Mouse (Mus musculus) ES-Bruce4 (cell line): ENCODE measurements around the gene Lrrn4cl.
A peak's percentile ranks its signal among the peaks of the same experiment; 100 is the strongest.

Source experiments
- CTCF ChIP-seq: IDR thresholded peaks from one replicate; pipeline ENCODE4 v1.8.1; 2011; ENCODE audit warnings: low read depth, low read length
- POLR2A ChIP-seq: IDR thresholded peaks from one replicate; pipeline ENCODE4 v1.8.1; 2011; ENCODE audit warnings: low read length; ENCODE audit not compliant: insufficient read depth

GRCm38 (mm10) chr19:8818801-8819595 is 31.6 kb upstream of the Lrrn4cl start, which contains the start of gene Ttc9c:
- no peak for TF ChIP-seq CTCF
- peak; percentile 80 for TF ChIP-seq POLR2A
